Mouse (Mus musculus): ENCODE measurements at regions not wholly inside any gene's neighbourhood (a gene's known extent, or its start where the extent isn't known, plus 50 kb on each side); places are given as distances from the start of the nearest gene placed in this dataset.

DNA sequence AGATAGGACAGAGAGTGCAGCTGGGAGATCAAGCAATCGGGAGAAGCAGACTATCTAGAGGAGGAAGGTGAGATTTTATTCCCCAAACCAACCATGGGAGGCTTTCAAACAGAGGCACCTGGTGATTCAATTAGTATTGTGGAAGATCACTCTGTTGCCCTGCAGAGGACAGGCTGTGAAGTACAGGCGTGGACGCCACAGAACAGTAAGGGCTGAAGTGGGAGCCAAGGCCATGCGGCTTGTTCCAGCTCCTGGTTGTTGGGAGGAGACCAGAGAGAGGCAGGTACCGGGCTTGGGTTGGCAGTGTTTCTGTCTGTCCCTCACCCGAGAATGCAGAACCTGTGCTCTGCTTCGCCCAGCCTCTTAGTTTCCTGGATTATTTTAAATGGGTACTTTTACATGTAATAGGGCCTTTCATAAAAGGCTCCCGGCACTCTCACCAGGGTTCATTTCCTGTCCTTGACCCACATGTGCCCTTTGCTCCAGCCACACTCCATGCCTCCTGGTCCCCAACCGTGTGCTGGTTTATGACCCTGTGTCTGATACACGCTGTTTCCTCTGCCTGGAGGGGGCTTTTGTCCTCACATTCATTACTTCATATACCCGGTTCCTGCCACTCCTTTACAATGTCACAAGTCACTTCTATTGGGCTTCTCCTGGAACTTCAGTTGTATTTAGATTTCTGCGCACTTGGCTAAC, 58.3 kb downstream of the Vcpkmt start:
- TF ChIP-seq MYOG (IDR thresholded peaks at IDR 0.05; ENCODE audit: control insufficient read depth, extremely low read depth, insufficient read length) (no peak), CEBPB (IDR thresholded peaks at IDR 0.05; ENCODE audit: low read depth) (no peak), MAX (IDR thresholded peaks at IDR 0.05) (no peak), MYOD1 (IDR thresholded peaks at IDR 0.05; ENCODE audit: control insufficient read depth, insufficient read length, low read depth) (no peak), FOSL1 (IDR thresholded peaks at IDR 0.05; ENCODE audit: insufficient read depth, low read length, poor library complexity, severe bottlenecking) (no peak), CTCF (IDR thresholded peaks at IDR 0.05; ENCODE audit: control insufficient read depth, insufficient read depth, insufficient read length) (no peak), USF1 (IDR thresholded peaks at IDR 0.05; ENCODE audit: low read depth) (no peak)
- no peaks in the 10 kb centered on the region for H3K79me2 ChIP-seq (ENCODE audit: control insufficient read depth, insufficient read depth)

DNA sequence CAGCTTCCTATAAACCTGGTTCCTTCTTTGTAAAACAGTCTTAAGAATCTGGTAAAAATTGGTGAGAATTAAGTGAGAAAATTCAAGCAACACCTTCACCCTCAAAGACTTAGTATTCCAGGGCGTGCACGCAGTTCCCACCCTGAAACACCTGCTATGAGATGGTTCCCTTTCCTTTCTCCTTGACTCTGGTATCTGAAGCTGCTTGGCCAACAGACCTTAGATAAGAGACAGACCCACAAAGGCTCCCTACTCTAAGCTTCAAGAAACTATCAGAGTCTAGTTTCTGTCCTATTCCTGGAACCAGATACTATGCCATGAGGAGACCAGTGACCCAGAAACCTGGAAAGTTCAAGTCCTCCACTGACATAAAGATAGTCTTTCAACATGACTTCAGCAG, 63.0 kb downstream of the Vcpkmt start:
- Histone ChIP-seq H3K27me3 (ENCODE audit: control insufficient read depth, insufficient read depth, insufficient read length) (no peaks in the 10 kb centered on the region), H3ac (ENCODE audit: control insufficient read depth, insufficient read length, low read depth) (no peak overlapping the region), H3K79me3 (ENCODE audit: low read depth) (no peaks in the 10 kb centered on the region), H3K36me3 (ENCODE audit: control insufficient read depth, insufficient read depth) (no peaks in the 10 kb centered on the region), H3K79me2 (ENCODE audit: control insufficient read depth, insufficient read depth) (no peaks in the 10 kb centered on the region), H3K4me3 (ENCODE audit: insufficient read depth, poor library complexity, severe bottlenecking) (no peak overlapping the region)
- TF ChIP-seq FOSL1 (IDR thresholded peaks at IDR 0.05; ENCODE audit: insufficient read depth, low read length, poor library complexity, severe bottlenecking) (no peak), MAX (IDR thresholded peaks at IDR 0.05) (no peak), CEBPB (IDR thresholded peaks at IDR 0.05; ENCODE audit: low read depth) (no peak), CTCF (IDR thresholded peaks at IDR 0.05; ENCODE audit: control insufficient read depth, insufficient read depth, insufficient read length) (no peak), MYOD1 (IDR thresholded peaks at IDR 0.05; ENCODE audit: control insufficient read depth, insufficient read length, low read depth) (no peak), MYOG (IDR thresholded peaks at IDR 0.05; ENCODE audit: control insufficient read depth, extremely low read depth, insufficient read length) (no peak), USF1 (IDR thresholded peaks at IDR 0.05; ENCODE audit: low read depth) (no peak)

More for the DNA sequence above, 58.3 kb downstream of the Vcpkmt start:
- Histone ChIP-seq H3K36me3 (ENCODE audit: control insufficient read depth, insufficient read depth) (no peaks in the 10 kb centered on the region), H3K4me3 (ENCODE audit: insufficient read depth, poor library complexity, severe bottlenecking) (no peak overlapping the region), H3K79me3 (ENCODE audit: low read depth) (no peaks in the 10 kb centered on the region), H3K27me3 (ENCODE audit: control insufficient read depth, insufficient read depth, insufficient read length) (no peaks in the 10 kb centered on the region), H3ac (ENCODE audit: control insufficient read depth, insufficient read length, low read depth) (no peak overlapping the region)

- H3K79me2 ChIP-seq (ENCODE audit: control insufficient read depth, insufficient read depth): no peaks in the 10 kb centered on the region
- no peak overlapping the region for H3K4me3 ChIP-seq (ENCODE audit: insufficient read depth, poor library complexity, severe bottlenecking)
- TF ChIP-seq FOSL1 (IDR thresholded peaks at IDR 0.05; ENCODE audit: insufficient read depth, low read length, poor library complexity, severe bottlenecking) (no peak), MYOD1 (IDR thresholded peaks at IDR 0.05; ENCODE audit: control insufficient read depth, insufficient read length, low read depth) (no peak), MAX (IDR thresholded peaks at IDR 0.05) (no peak), CEBPB (IDR thresholded peaks at IDR 0.05; ENCODE audit: low read depth) (no peak), CTCF (IDR thresholded peaks at IDR 0.05; ENCODE audit: control insufficient read depth, insufficient read depth, insufficient read length) (no peak), USF1 (IDR thresholded peaks at IDR 0.05; ENCODE audit: low read depth) (no peak), MYOG (IDR thresholded peaks at IDR 0.05; ENCODE audit: control insufficient read depth, extremely low read depth, insufficient read length) (no peak)
- H3K36me3 ChIP-seq (ENCODE audit: control insufficient read depth, insufficient read depth): no peaks in the 10 kb centered on the region
- H3K79me3 ChIP-seq (ENCODE audit: low read depth): no peaks in the 10 kb centered on the region
- no peak overlapping the region for H3ac ChIP-seq (ENCODE audit: control insufficient read depth, insufficient read length, low read depth)
- no peaks in the 10 kb centered on the region for H3K27me3 ChIP-seq (ENCODE audit: control insufficient read depth, insufficient read depth, insufficient read length)
Observed at GRCm38 (mm10) chr12:69519028-69519427, 63.8 kb downstream of the Vcpkmt start.

- no peak overlapping the region for H3ac ChIP-seq (ENCODE audit: control insufficient read depth, insufficient read length, low read depth)
- H3K4me3 ChIP-seq (ENCODE audit: insufficient read depth, poor library complexity, severe bottlenecking): no peak overlapping the region
- H3K79me2 ChIP-seq (ENCODE audit: control insufficient read depth, insufficient read depth): no peaks in the 10 kb centered on the region
- no peak for TF ChIP-seq FOSL1 (IDR thresholded peaks at IDR 0.05; ENCODE audit: insufficient read depth, low read length, poor library complexity, severe bottlenecking)
- no peak for TF ChIP-seq MYOG (IDR thresholded peaks at IDR 0.05; ENCODE audit: control insufficient read depth, extremely low read depth, insufficient read length)
- no peak for TF ChIP-seq USF1 (IDR thresholded peaks at IDR 0.05; ENCODE audit: low read depth)
- TF ChIP-seq CTCF (IDR thresholded peaks at IDR 0.05; ENCODE audit: control insufficient read depth, insufficient read depth, insufficient read length): no peak
- TF ChIP-seq MYOD1 (IDR thresholded peaks at IDR 0.05; ENCODE audit: control insufficient read depth, insufficient read length, low read depth): no peak
- TF ChIP-seq CEBPB (IDR thresholded peaks at IDR 0.05; ENCODE audit: low read depth): no peak
- no peak for TF ChIP-seq MAX (IDR thresholded peaks at IDR 0.05)
- H3K27me3 ChIP-seq (ENCODE audit: control insufficient read depth, insufficient read depth, insufficient read length): no peaks in the 10 kb centered on the region
- H3K36me3 ChIP-seq (ENCODE audit: control insufficient read depth, insufficient read depth): no peaks in the 10 kb centered on the region
- H3K79me3 ChIP-seq (ENCODE audit: low read depth): no peaks in the 10 kb centered on the region
Observed at GRCm38 (mm10) chr12:69517616-69518015, 65.2 kb downstream of the Vcpkmt start.

DNA sequence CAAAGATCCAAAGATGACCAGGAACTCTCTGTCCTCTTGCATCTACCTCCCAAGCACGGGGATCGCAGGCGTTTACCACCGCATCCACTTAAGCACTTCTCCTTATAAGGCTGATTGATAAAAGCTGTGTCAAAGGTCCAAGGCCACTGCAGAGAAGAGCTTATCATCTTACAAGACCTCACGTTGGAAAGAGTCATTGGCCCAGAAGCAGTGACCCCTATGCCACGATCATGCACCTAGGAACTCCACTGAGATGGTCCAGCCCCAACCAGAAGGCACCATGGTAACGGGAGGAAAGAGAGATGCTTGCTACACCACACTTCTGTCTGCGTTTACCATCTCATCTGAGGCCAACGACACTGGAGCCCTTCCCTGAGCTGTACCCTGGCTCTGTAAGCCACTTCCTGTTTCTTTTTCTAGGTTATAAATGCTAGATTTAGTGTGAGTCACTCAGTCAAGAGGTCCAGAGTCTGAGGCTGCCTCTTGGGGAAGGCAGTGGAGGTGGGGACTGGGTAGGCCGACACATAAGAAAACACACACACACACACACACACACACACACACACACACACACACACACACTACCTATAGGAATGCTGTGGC, 66.4 kb downstream of the Vcpkmt start:
- H3K79me2 ChIP-seq (ENCODE audit: control insufficient read depth, insufficient read depth): no peaks in the 10 kb centered on the region
- H3K36me3 ChIP-seq (ENCODE audit: control insufficient read depth, insufficient read depth): no peaks in the 10 kb centered on the region
- H3K4me3 ChIP-seq (ENCODE audit: insufficient read depth, poor library complexity, severe bottlenecking): no peak overlapping the region
- no peaks in the 10 kb centered on the region for H3K79me3 ChIP-seq (ENCODE audit: low read depth)
- no peaks in the 10 kb centered on the region for H3K27me3 ChIP-seq (ENCODE audit: control insufficient read depth, insufficient read depth, insufficient read length)
- H3ac ChIP-seq (ENCODE audit: control insufficient read depth, insufficient read length, low read depth): no peak overlapping the region
- TF ChIP-seq CTCF (IDR thresholded peaks at IDR 0.05; ENCODE audit: control insufficient read depth, insufficient read depth, insufficient read length): no peak

Measured in C2C12 (cell line).